Mouse (Mus musculus) cerebellum, postnatal 14 days (tissue): ENCODE results near the gene Gm10715.
"Not testable (repeated sequence)": the region's sequence is repeated elsewhere in the genome, so short reads cannot be mapped to it uniquely, and the experiment has no call there.

Source experiments
- DNase-seq, 2 experiments: peaks; one replicate each; pipeline ENCODE4 v3.0.0; 2021; ENCODE audit warnings: mixed read lengths in 2 of 2

The Gm10715 gene

GRCm38 (mm10) chr9:3036577-3036976 is at the start of gene Gm10715:
TSS of gene Gm10715 (plus strand) at chr9:3036877.
- DNase-seq = not testable (repeated sequence)

GRCm38 (mm10) chr9:3000445-3000972 is 36.2 kb upstream of the Gm10715 start, which contains the start of gene Gm10722:
TSS of gene Gm10722 (plus strand) at chr9:3000922.
- DNase-seq = not testable (repeated sequence)

GRCm38 (mm10) chr9:3001006-3001405 is 35.7 kb upstream of the Gm10715 start:
- not testable (repeated sequence) for DNase-seq

GRCm38 (mm10) chr9:3001948-3002659 is 34.6 kb upstream of the Gm10715 start:
- DNase-seq = peak; percentile 85 to 99

- DNase-seq = peak in 1 of 2 experiments; percentile 3
These were observed 33.8 kb upstream of the Gm10715 start, which contains the start of gene Gm11168 for GRCm38 (mm10) chr9:3002794-3003396. TSS of gene Gm11168 (plus strand) at chr9:3003346.

DNA sequence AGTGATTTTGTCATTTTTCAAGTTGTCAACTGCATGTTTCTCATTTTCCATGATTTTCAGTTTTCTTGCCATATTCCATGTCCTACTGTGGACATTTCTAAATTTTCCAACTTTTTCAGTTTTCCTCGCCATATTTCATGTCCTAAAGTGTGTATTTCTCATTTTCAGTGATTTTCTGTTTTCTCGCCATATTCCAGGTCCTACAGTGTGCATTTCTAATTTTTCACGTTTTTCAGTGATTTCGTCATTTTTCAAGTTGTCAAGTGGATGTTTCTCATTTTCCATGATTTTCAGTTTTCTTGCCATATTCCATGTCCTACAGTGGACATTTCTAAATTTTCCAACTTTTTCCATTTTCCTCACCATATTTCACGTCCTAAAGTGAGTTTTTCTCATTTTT is 30.5 kb upstream of the Gm10715 start:
- DNase-seq = not testable (repeated sequence)

GRCm38 (mm10) chr9:3006636-3007035 is 30.0 kb upstream of the Gm10715 start:
- DNase-seq = not testable (repeated sequence)

GRCm38 (mm10) chr9:3007272-3007671 is 29.4 kb upstream of the Gm10715 start:
- DNase-seq = peak in 1 of 2 experiments; percentile 4

DNA sequence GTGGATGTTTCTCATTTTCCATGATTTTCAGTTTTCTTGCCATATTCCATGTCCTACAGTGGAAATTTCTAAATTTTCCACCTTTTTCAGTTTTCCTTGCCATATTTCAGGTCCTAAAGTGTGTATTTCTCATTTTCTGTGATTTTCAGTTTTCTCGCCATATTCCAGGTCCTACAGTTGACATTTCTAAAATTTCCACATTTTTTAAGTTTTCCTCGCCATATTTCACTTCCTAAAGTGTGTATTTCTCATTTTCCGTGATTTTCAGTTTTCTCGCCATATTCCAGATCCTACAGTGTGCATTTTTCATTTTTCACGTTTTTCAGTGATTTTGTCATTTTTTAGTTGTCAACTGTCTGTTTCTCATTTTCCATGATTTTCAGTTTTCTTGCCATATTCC is 27.3 kb upstream of the Gm10715 start:
- DNase-seq = not testable (repeated sequence)

GRCm38 (mm10) chr9:3012054-3012621 is 24.5 kb upstream of the Gm10715 start:
- not testable (repeated sequence) for DNase-seq

DNA sequence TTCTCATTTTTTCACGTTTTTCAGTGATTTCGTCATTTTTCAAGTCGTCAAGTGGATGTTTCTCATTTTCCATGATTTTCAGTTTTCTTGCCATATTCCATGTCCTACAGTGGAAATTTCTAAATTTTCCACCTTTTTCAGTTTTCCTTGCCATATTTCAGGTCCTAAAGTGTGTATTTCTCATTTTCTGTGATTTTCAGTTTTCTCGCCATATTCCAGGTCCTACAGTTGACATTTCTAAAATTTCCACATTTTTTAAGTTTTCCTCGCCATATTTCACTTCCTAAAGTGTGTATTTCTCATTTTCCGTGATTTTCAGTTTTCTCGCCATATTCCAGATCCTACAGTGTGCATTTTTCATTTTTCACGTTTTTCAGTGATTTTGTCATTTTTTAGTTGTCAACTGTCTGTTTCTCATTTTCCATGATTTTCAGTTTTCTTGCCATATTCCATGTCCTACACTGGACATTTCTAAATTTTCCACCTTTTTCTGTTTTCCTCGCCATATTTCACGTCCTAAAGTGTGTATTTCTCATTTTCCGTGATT is 23.9 kb upstream of the Gm10715 start, which contains the start of gene Gm10721:
Gene Gm10721, plus strand, starts transcription at position 408 of the 547 bp plus-strand sequence.
- DNase-seq = not testable (repeated sequence)

GRCm38 (mm10) chr9:3015354-3015753 is 21.3 kb upstream of the Gm10715 start, which contains the start of gene Gm10720:
TSS of gene Gm10720 (plus strand) at chr9:3015654.
- DNase-seq = not testable (repeated sequence)

DNA sequence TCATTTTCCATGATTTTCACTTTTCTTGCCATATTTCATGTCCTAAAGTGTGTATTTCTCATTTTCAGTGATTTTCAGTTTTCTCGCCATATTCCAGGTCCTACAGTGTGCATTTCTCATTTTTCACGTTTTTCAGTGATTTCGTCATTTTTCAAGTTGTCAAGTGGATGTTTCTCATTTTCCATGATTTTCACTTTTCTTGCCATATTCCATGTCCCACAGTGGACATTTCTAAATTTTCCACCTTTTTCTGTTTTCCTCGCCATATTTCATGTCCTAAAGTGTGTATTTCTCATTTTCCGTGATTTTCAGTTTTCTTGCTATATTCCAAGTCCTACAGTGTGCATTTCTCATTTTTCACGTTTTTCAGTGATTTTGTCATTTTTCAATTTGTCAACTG is 20.8 kb upstream of the Gm10715 start:
- peak in 1 of 2 experiments; percentile 2 for DNase-seq

DNA sequence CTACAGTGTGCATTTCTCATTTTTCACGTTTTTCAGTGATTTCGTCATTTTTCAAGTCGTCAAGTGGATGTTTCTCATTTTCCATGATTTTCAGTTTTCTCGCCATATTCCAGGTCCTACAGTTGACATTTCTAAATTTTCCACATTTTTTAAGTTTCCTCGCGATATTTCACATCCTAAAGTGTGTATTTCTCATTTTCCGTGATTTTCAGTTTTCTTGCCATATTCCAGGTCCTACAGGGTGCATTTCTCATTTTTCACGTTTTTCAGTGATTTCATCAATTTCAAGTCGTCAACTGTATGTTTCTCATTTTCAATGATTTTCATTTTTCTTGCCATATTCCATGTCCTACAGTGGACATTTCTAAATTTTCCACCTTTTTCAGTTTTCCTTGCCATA is 19.6 kb upstream of the Gm10715 start, which contains the start of gene Gm10719:
Gene Gm10719, plus strand, starts transcription at position 301 of the 400 bp plus-strand sequence.
- DNase-seq = not testable (repeated sequence)

- peak; percentile 79 to 93 for DNase-seq
These were observed 17.7 kb upstream of the Gm10715 start for GRCm38 (mm10) chr9:3018944-3019343.

DNA sequence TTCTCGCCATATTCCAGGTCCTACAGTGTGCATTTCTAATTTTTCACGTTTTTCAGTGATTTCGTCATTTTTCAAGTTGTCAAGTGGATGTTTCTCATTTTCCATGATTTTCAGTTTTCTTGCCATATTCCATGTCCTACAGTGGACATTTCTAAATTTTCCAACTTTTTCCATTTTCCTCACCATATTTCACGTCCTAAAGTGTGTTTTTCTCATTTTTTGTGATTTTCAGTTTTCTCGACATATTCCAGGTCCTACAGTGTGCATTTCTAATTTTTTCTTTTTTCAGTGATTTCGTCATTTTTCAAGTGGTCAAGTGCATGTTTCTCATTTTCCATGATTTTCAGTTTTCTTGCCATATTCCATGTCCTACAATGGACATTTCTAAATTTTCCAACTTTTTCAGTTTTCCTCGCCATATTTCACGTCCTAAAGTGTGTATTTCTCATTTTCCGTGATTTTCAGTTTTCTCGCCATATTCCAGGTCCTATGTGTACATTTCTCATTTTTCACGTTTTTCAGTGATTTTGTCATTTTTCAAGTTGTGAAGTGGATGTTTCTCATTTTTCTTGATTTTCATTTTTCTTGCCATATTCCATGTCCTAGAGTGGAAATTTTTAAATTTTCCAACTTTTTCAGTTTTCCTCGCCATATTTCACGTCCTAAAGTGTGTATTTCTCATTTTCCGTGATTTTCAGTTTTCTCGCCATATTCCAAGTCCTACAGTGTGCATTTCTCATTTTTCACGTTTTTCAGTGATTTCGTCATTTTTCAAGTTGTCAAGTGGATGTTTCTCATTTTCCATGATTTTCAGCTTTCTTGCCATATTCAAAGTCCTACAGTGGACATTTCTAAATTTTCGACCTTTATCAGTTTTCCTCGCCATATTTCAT is 16.6 kb upstream of the Gm10715 start:
- peak; percentile 46 to 79 for DNase-seq

DNA sequence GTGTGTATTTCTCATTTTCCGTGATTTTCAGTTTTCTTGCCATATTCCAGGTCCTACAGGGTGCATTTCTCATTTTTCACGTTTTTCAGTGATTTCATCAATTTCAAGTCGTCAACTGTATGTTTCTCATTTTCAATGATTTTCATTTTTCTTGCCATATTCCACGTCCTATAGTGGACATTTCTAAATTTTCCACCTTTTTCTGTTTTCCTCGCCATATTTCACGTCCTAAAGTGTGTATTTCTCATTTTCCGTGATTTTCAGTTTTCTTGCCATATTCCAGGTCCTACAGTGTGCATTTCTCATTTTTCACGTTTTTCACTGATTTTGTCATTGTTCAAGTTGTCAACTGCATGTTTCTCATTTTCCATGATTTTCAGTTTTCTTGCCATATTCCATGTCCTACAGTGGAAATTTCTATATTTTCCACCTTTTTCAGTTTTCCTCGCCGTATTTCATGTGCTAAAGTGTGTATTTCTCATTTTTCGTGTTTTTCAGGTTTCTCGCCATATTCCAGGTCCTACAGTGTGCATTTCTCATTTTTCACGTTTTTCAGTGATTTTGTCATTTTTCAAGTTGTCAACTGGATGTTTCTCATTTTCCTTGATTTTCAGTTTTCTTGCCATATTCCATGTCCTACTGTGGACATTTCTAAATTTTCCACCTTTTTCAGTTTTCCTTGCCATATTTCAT is 14.2 kb upstream of the Gm10715 start:
- DNase-seq = not testable (repeated sequence)

DNA sequence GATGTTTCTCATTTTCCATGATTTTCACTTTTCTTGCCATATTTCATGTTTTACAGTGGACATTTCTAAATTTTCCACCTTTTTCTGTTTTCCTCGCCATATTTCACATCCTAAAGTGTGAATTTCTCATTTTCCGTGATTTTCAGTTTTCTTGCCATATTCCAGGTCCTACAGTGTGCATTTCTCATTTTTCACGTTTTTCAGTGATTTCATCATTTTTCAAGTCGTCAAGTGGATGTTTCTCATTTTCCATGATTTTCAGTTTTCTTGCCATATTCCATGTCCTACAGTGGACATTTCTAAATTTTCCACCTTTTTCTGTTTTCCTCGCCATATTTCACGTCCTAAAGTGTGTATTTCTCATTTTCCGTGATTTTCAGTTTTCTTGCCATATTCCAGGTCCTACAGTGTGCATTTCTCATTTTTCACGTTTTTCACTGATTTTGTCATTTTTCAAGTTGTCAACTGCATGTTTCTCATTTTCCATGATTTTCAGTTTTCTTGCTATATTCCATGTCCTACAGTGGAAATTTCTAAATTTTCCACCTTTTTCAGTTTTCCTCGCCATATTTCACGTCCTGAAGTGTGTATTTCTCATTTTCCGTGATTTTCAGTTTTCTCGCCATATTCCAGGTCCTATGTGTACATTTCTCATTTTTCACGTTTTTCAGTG is 13.2 kb upstream of the Gm10715 start, which contains the start of gene Gm10718:
Gene Gm10718, plus strand, starts transcription at position 236 of the 673 bp plus-strand sequence.
- DNase-seq = peak in 1 of 2 experiments; percentile 3

DNA sequence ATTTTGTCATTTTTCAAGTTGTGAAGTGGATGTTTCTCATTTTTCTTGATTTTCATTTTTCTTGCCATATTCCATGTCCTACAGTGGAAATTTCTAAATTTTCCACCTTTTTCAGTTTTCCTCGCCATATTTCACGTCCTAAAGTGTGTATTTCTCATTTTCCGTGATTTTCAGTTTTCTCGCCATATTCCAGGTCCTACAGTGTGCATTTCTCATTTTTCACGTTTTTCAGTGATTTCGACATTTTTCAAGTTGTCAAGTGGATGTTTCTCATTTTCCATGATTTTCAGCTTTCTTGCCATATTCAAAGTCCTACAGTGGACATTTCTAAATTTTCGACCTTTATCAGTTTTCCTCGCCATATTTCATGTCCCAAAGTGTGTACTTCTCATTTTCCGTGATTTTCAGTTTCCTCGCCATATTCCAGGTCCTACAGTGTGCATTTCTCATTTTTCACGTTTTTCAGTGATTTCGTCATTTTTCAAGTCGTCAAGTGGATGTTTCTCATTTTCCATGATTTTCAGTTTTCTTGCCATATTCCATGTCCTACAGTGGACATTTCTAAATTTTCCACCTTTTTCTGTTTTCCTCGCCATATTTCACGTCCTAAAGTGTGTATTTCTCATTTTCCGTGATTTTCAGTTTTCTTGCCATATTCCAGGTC is 12.6 kb upstream of the Gm10715 start:
- DNase-seq = not testable (repeated sequence)
